Mouse (Mus musculus): ENCODE measurements around the gene Zfp523. TPM values are rescaled to one million over a fixed set of nuclear protein-coding genes. Genes with fewer than 3 reads are reported as not detected.

The Zfp523 gene
- total and polyA plus RNA-seq, 3 experiments = 29.5 to 53.0 TPM; not detected in 1

DNA sequence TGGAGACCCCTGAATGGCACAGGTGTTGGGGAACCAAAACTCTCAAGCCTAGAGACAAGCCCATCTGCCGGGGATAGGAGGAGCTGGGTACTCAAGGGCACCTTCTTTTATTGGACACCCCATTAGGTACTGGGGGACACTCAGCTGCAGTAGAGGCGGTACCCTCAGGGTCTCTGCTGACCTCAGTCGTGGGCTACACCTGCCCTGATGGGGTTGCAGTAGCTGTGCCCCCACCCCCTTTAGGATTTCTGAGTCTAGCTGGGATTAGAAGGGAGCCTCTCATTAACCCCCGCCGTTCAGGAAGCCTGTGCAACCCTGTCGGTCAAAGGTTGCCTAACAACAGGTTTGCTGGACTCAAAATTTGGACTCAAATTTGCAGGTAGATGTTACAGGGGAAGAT, 32.7 kb upstream of the Zfp523 start:
- Histone ChIP-seq H3K27me3 (ENCODE audit: control insufficient read depth in 1 of 2, insufficient read depth in 2 of 2, low read length in 2 of 2) (no peaks in the 10 kb centered on the region; a peak in 1 of 4 replicates), H3K4me1 (ENCODE audit: control insufficient read depth in 1 of 2, insufficient read depth in 2 of 2, low read length in 2 of 2) (no peaks in the 10 kb centered on the region), H3K36me3 (ENCODE audit: control insufficient read depth in 1 of 2, insufficient read depth in 2 of 2, low read length in 2 of 2) (no peaks in the 10 kb centered on the region), H3K9me3 (replicated peaks; ENCODE audit: insufficient read depth, low read length) (no peaks in the 10 kb centered on the region), H3K9ac (ENCODE audit: control insufficient read depth, low read depth, low read length, poor library complexity, severe bottlenecking) (no peak overlapping the region), H3K4me3 (ENCODE audit: control insufficient read depth in 1 of 2, insufficient read depth in 1 of 2, low read depth in 2 of 2, low read length in 2 of 2) (no peak overlapping the region), H3K27ac (ENCODE audit: control insufficient read depth, low read depth, low read length) (no peak overlapping the region), H3K79me2 (ENCODE audit: control insufficient read depth, insufficient read depth, low read length, poor library complexity) (no peaks in the 10 kb centered on the region)
- TF ChIP-seq MYC (IDR thresholded peaks at IDR 0.05; ENCODE audit: low read depth, low read length) (no peak), NELFE (IDR thresholded peaks at IDR 0.05; ENCODE audit: low read depth, low read length) (no peak), KAT2A (conservative IDR thresholded peaks at IDR 0.05; ENCODE audit: low read depth, low read length) (no peak), GABPA (IDR thresholded peaks at IDR 0.05; ENCODE audit: low read depth, low read length) (no peak), HCFC1 (IDR thresholded peaks at IDR 0.05; ENCODE audit: low read depth, low read length) (no peak), ZKSCAN1 (IDR thresholded peaks at IDR 0.05; ENCODE audit: low read depth, low read length) (no peak), RCOR1 (IDR thresholded peaks at IDR 0.05; ENCODE audit: low read depth, low read length) (no peak), E2F4 (IDR thresholded peaks at IDR 0.05; ENCODE audit: borderline replicate concordance, low read depth, low read length) (no peak), MAZ (IDR thresholded peaks at IDR 0.05; ENCODE audit: low read depth, low read length) (no peak), CHD2 (IDR thresholded peaks at IDR 0.05; ENCODE audit: low read length) (no peak)
- no peak for DNase-seq (ENCODE audit: low read depth, low spot score)

DNA sequence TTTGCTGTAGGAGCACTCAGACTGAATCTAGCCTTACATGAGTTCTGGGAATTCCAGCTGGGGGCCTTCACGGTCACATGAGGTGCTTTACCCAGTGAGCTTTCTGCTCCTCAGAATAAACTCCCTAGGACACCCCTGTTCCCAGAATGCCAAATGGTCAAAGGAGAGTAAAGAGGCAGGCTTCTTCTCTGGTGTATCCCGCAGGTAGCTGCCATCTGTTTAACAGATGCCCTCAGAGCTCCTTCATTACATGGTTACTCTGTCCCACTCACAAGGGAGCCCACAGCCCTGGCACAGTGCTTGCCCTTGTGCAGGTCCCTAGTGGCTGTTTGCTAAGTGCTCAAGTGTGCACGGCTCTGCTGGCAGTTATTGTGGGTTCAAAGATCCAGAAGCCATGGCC, 28.6 kb upstream of the Zfp523 start:
- TF ChIP-seq MAX (IDR thresholded peaks at IDR 0.05; ENCODE audit: low read length) (no peak), EP300 (IDR thresholded peaks at IDR 0.05; ENCODE audit: low read depth in 1 of 2, low read length in 2 of 2) (no peak), SIN3A (IDR thresholded peaks at IDR 0.05; ENCODE audit: low read length) (no peak), SMC3 (IDR thresholded peaks at IDR 0.05; ENCODE audit: low read depth, low read length) (no peak), UBTF (IDR thresholded peaks at IDR 0.05; ENCODE audit: borderline replicate concordance, insufficient read depth, low read depth, low read length) (no peak), MEF2A (IDR thresholded peaks at IDR 0.05; ENCODE audit: extremely low read depth, insufficient replicate concordance, low read depth, low read length, poor library complexity, severe bottlenecking) (no peak), BHLHE40 (IDR thresholded peaks at IDR 0.05; ENCODE audit: borderline replicate concordance, low read depth, low read length) (no peak), JUND (IDR thresholded peaks at IDR 0.05; ENCODE audit: low read depth, low read length) (no peak), USF2 (IDR thresholded peaks at IDR 0.05; ENCODE audit: borderline replicate concordance in 1 of 2, insufficient read depth in 1 of 2, low read depth in 1 of 2, low read length in 2 of 2) (no peak), ETS1 (IDR thresholded peaks at IDR 0.05; ENCODE audit: low read depth, low read length) (no peak), POLR2AphosphoS5 (IDR thresholded peaks at IDR 0.05; ENCODE audit: borderline replicate concordance, low read depth, low read length) (no peak), MAFK (IDR thresholded peaks at IDR 0.05; ENCODE audit: borderline replicate concordance, low read depth, low read length) (no peak), CHD1 (IDR thresholded peaks at IDR 0.05; ENCODE audit: low read depth, low read length) (no peak), GATA1 (IDR thresholded peaks at IDR 0.05; ENCODE audit: low read depth, low read length) (no peak), ELF1 (IDR thresholded peaks at IDR 0.05; ENCODE audit: low read depth, low read length) (no peak), USF1 (IDR thresholded peaks at IDR 0.05; ENCODE audit: low read depth, low read length) (no peak), POLR2AphosphoS2 (IDR thresholded peaks at IDR 0.05; ENCODE audit: low read length) (no peak), MYC (IDR thresholded peaks at IDR 0.05; ENCODE audit: low read depth, low read length) (no peak), MYB (IDR thresholded peaks at IDR 0.05; ENCODE audit: low read depth, low read length) (no peak)
- Histone ChIP-seq H3K79me2 (ENCODE audit: control insufficient read depth, insufficient read depth, low read length, poor library complexity) (no peaks in the 10 kb centered on the region), H3K4me3 (ENCODE audit: control insufficient read depth in 1 of 2, insufficient read depth in 1 of 2, low read depth in 2 of 2, low read length in 2 of 2) (no peak overlapping the region), H3K36me3 (ENCODE audit: control insufficient read depth in 1 of 2, insufficient read depth in 2 of 2, low read length in 2 of 2) (no peaks in the 10 kb centered on the region), H3K27ac (ENCODE audit: control insufficient read depth, low read depth, low read length) (no peak overlapping the region), H3K9me3 (replicated peaks; ENCODE audit: insufficient read depth, low read length) (no peaks in the 10 kb centered on the region), H3K27me3 (ENCODE audit: control insufficient read depth in 1 of 2, insufficient read depth in 2 of 2, low read length in 2 of 2) (no peaks in the 10 kb centered on the region), H3K4me1 (ENCODE audit: control insufficient read depth in 1 of 2, insufficient read depth in 2 of 2, low read length in 2 of 2) (no peaks in the 10 kb centered on the region), H3K9ac (ENCODE audit: control insufficient read depth, low read depth, low read length, poor library complexity, severe bottlenecking) (no peak overlapping the region)
- no peak for DNase-seq (ENCODE audit: low read depth, low spot score)
